Mouse (Mus musculus) MEL (cell line): ENCODE measurements around the gene Lipo1.

Experiments
- CHD1 ChIP-seq: IDR thresholded peaks from 2 replicates; pipeline ENCODE4 v1.6.1; 2012; ENCODE audit warnings: low read depth, mild to moderate bottlenecking, inconsistent platforms, low read length, improper control_type of control experiment
- CTCF ChIP-seq, 3 experiments: IDR thresholded peaks in 2 of 3; conservative IDR thresholded peaks in 1 of 3; 2 replicates each; pipeline ENCODE4 v1.5.1; 2011 to 2012; ENCODE audit warnings: low read length in 3 of 3, low read depth in 2 of 3, mild to moderate bottlenecking in 2 of 3, improper control_type of control experiment in 1 of 3, inconsistent platforms in 1 of 3, mixed read lengths in 1 of 3, moderate library complexity in 1 of 3; ENCODE audit not compliant: control insufficient read depth in 1 of 3, insufficient read depth in 1 of 3, poor library complexity in 1 of 3, severe bottlenecking in 1 of 3
- NRF1 ChIP-seq: IDR thresholded peaks from 2 replicates; pipeline ENCODE4 v1.6.1; 2014; ENCODE audit warnings: low read depth, mild to moderate bottlenecking, inconsistent platforms, low read length, improper control_type of control experiment, moderate library complexity; ENCODE audit not compliant: poor library complexity, insufficient read depth, severe bottlenecking
- POLR2AphosphoS5 ChIP-seq: IDR thresholded peaks from 2 replicates; pipeline ENCODE4 v1.6.1; 2012; ENCODE audit warnings: low read depth, borderline replicate concordance, mild to moderate bottlenecking, inconsistent platforms, low read length, moderate library complexity, mixed read lengths
- RAD21 ChIP-seq: IDR thresholded peaks from 2 replicates; pipeline ENCODE4 v1.6.1; 2011; ENCODE audit warnings: mild to moderate bottlenecking, low read depth, low read length, improper control_type of control experiment
- TAL1 ChIP-seq: IDR thresholded peaks from 2 replicates; pipeline ENCODE4 v1.6.1; 2012; ENCODE audit warnings: mild to moderate bottlenecking, inconsistent platforms, low read length, moderate library complexity, mixed read lengths
- USF1 ChIP-seq: IDR thresholded peaks from 2 replicates; pipeline ENCODE4 v1.6.1; 2014; ENCODE audit warnings: low read depth, mild to moderate bottlenecking, inconsistent platforms, low read length, improper control_type of control experiment, moderate library complexity

DNA sequence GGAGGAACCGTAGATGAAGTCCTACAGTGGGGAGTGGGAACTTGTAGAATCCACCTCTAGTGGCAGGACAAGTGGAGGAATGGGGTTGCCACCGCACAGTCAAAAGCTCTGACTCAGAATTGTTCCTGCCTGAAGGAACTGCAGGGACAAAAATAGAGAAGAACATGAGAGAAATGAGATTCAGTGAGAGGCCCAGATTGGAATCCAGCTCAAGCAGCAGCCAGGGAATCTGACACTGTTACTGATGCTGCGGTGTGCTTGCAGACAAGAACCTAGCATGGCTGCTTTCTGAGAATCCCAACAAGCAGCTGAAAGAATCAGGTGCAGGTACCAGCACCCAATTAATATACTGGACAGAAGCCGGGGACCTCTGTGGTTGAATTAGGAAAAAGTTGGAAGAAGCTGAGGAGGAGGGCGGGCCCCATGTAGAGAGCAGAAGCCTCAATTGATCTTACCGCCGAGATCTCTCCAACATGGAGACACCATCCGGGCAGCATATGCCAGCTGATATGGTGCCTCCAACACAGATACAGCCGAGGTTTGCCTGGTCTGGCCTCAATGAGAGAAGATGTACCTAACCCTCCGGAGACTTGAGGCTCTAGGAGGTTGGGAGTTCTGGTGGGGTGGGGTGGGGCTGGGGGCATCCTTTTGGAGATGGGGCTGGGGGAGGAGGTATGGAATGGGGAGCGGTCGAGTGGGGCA lies 532 bp downstream of the Lipo1 start:
- TF ChIP-seq NRF1 (no peak), CTCF (IDR thresholded peaks at IDR 0.05 in 2 of 3, conservative IDR thresholded peaks at IDR 0.05 in 1 of 3; ENCODE audit: control insufficient read depth in 1 of 3, insufficient read depth in 1 of 3, low read depth in 2 of 3, low read length in 3 of 3, poor library complexity in 1 of 3, severe bottlenecking in 1 of 3) (no peak), USF1 (no peak), TAL1 (no peak), POLR2AphosphoS5 (no peak), CHD1 (no peak), RAD21 (no peak)
